Mouse (Mus musculus): ENCODE results near the gene Palb2. TPM values are rescaled to one million over a fixed set of nuclear protein-coding genes. Genes with fewer than 3 reads are reported as not detected.
A peak's percentile ranks its signal among the peaks of the same experiment; 100 is the strongest.

Palb2 gene
- polyA plus RNA-seq, 1 experiment = 0.48 TPM

DNA sequence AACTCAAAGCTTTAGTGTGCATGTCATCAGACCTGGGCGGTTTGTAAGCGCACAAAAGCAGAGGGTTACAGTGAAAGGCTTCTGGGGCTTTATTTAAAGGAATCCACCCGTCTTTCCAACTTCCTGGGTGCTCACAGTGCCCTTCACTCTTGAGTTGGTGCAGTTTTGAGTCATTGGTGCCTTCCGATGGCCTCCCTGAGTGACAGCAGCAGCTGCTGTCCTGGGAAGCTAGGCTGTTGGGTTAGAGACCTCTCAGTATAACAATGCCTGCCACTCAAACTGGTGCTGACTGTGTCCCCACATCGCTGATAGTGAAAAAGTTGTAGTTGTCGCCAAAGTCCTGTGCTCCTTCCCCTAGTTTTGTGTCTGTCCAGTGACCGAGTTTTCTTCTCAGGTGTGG is 34.4 kb upstream of the Palb2 start:
- Histone ChIP-seq H3ac (ENCODE audit: control insufficient read depth, insufficient read length) (no peak overlapping the region), H3K4me2 (ENCODE audit: low read depth) (peak overlapping the region; percentile 38), H3K79me2 (ENCODE audit: control insufficient read depth, insufficient read depth) (peaks cover 5% of the 10 kb centered on the region), H3K27me3 (ENCODE audit: control insufficient read depth, insufficient read depth, insufficient read length) (no peaks in the 10 kb centered on the region), H3K36me3 (ENCODE audit: control insufficient read depth, insufficient read depth) (peaks cover 20% of the 10 kb centered on the region), H3K4me3 (no peak overlapping the region)
- TF ChIP-seq MYOG (IDR thresholded peaks at IDR 0.05; ENCODE audit: control insufficient read depth in 1 of 3, insufficient read depth in 1 of 3, insufficient read length in 2 of 3, low read depth in 2 of 3) (peak in 1 of 3 experiments; percentile 73), REST (IDR thresholded peaks at IDR 0.05; ENCODE audit: insufficient read depth, insufficient read length) (no peak), TCF3 (IDR thresholded peaks at IDR 0.05; ENCODE audit: insufficient read length, low read depth) (peak; percentile 60), CEBPB (IDR thresholded peaks at IDR 0.05; ENCODE audit: insufficient read depth, poor library complexity, severe bottlenecking) (no peak), MYOD1 (IDR thresholded peaks at IDR 0.05; ENCODE audit: control insufficient read depth in 1 of 3, insufficient read length in 2 of 3, low read depth in 2 of 3) (peak; percentile 92 to 100 (median 98)), TCF12 (IDR thresholded peaks at IDR 0.05; ENCODE audit: insufficient read depth, poor library complexity, severe bottlenecking) (peak; percentile 78)

GRCm38 (mm10) chr7:122163766-122164165 is 31.0 kb upstream of the Palb2 start:
- H3K79me2 ChIP-seq (ENCODE audit: control insufficient read depth, insufficient read depth) = peaks cover 31% of the 10 kb centered on the region
- no peaks in the 10 kb centered on the region for H3K27me3 ChIP-seq (ENCODE audit: control insufficient read depth, insufficient read depth, insufficient read length)
- TF ChIP-seq MYOD1 (IDR thresholded peaks at IDR 0.05; ENCODE audit: control insufficient read depth in 1 of 3, insufficient read length in 2 of 3, low read depth in 2 of 3) (peak in 2 of 3 experiments; percentile 60 to 61), SRF (IDR thresholded peaks at IDR 0.05; ENCODE audit: control insufficient read depth, insufficient read length, low read depth) (no peak), TCF3 (IDR thresholded peaks at IDR 0.05; ENCODE audit: insufficient read length, low read depth) (no peak), POLR2AphosphoS2 (IDR thresholded peaks at IDR 0.05; ENCODE audit: insufficient read length, low read depth) (no peak), TCF12 (IDR thresholded peaks at IDR 0.05; ENCODE audit: insufficient read depth, poor library complexity, severe bottlenecking) (no peak), REST (IDR thresholded peaks at IDR 0.05; ENCODE audit: insufficient read depth, insufficient read length) (no peak), USF1 (IDR thresholded peaks at IDR 0.05; ENCODE audit: low read depth) (no peak)
- H3K36me3 ChIP-seq (ENCODE audit: control insufficient read depth, insufficient read depth) = peaks cover 20% of the 10 kb centered on the region
- no peak overlapping the region for H3K4me3 ChIP-seq
- H3ac ChIP-seq (ENCODE audit: control insufficient read depth, insufficient read length) = no peak overlapping the region
- no peak overlapping the region for H3K4me2 ChIP-seq (ENCODE audit: low read depth)

GRCm38 (mm10) chr7:122160037-122160436 is 27.3 kb upstream of the Palb2 start:
- peak overlapping the region; percentile 82 for H3K4me2 ChIP-seq (ENCODE audit: low read depth)
- TF ChIP-seq MAX (IDR thresholded peaks at IDR 0.05; ENCODE audit: low read depth) (no peak), USF1 (IDR thresholded peaks at IDR 0.05; ENCODE audit: low read depth) (no peak), CEBPB (IDR thresholded peaks at IDR 0.05; ENCODE audit: insufficient read depth, poor library complexity, severe bottlenecking) (no peak), E2F4 (IDR thresholded peaks at IDR 0.05; ENCODE audit: insufficient read depth) (no peak), MYOG (IDR thresholded peaks at IDR 0.05; ENCODE audit: control insufficient read depth in 1 of 3, insufficient read depth in 1 of 3, insufficient read length in 2 of 3, low read depth in 2 of 3) (no peak)
- no peaks in the 10 kb centered on the region for H3K27me3 ChIP-seq (ENCODE audit: control insufficient read depth, insufficient read depth, insufficient read length)
- H3K79me2 ChIP-seq (ENCODE audit: control insufficient read depth, insufficient read depth) = peaks cover 33% of the 10 kb centered on the region
- peak overlapping the region; percentile 96 for H3K4me3 ChIP-seq
- peak overlapping the region; percentile 25 for H3ac ChIP-seq (ENCODE audit: control insufficient read depth, insufficient read length)
- H3K36me3 ChIP-seq (ENCODE audit: control insufficient read depth, insufficient read depth) = peaks cover 20% of the 10 kb centered on the region

GRCm38 (mm10) chr7:122158915-122159902 is 26.4 kb upstream of the Palb2 start, which contains the start of gene Plk1:
Plk1 (plus strand) TSS chr7:122159439.
- no peak for TF ChIP-seq TCF12 (IDR thresholded peaks at IDR 0.05; ENCODE audit: insufficient read depth, poor library complexity, severe bottlenecking)
- no peak for TF ChIP-seq TCF3 (IDR thresholded peaks at IDR 0.05; ENCODE audit: insufficient read length, low read depth)
- peak; percentile 66 for TF ChIP-seq POLR2A (IDR thresholded peaks at IDR 0.05; ENCODE audit: insufficient read length, low read depth)
- peak; percentile 99 for TF ChIP-seq E2F4 (IDR thresholded peaks at IDR 0.05; ENCODE audit: insufficient read depth)
- peak; percentile 61 for TF ChIP-seq POLR2AphosphoS2 (IDR thresholded peaks at IDR 0.05; ENCODE audit: insufficient read length, low read depth)

GRCm38 (mm10) chr7:122158488-122158887 is 25.7 kb upstream of the Palb2 start:
- no peaks in the 10 kb centered on the region for H3K27me3 ChIP-seq (ENCODE audit: control insufficient read depth, insufficient read depth, insufficient read length)
- H3K36me3 ChIP-seq (ENCODE audit: control insufficient read depth, insufficient read depth) = peaks cover 12% of the 10 kb centered on the region
- TF ChIP-seq POLR2AphosphoS2 (IDR thresholded peaks at IDR 0.05; ENCODE audit: insufficient read length, low read depth) (no peak), POLR2A (IDR thresholded peaks at IDR 0.05; ENCODE audit: insufficient read length, low read depth) (no peak), MYOG (IDR thresholded peaks at IDR 0.05; ENCODE audit: control insufficient read depth in 1 of 3, insufficient read depth in 1 of 3, insufficient read length in 2 of 3, low read depth in 2 of 3) (no peak), TCF3 (IDR thresholded peaks at IDR 0.05; ENCODE audit: insufficient read length, low read depth) (no peak), USF1 (IDR thresholded peaks at IDR 0.05; ENCODE audit: low read depth) (no peak), MAX (IDR thresholded peaks at IDR 0.05; ENCODE audit: low read depth) (no peak), E2F4 (IDR thresholded peaks at IDR 0.05; ENCODE audit: insufficient read depth) (no peak), REST (IDR thresholded peaks at IDR 0.05; ENCODE audit: insufficient read depth, insufficient read length) (no peak), MYOD1 (IDR thresholded peaks at IDR 0.05; ENCODE audit: control insufficient read depth in 1 of 3, insufficient read length in 2 of 3, low read depth in 2 of 3) (no peak), SRF (IDR thresholded peaks at IDR 0.05; ENCODE audit: control insufficient read depth, insufficient read length, low read depth) (no peak), CEBPB (IDR thresholded peaks at IDR 0.05; ENCODE audit: insufficient read depth, poor library complexity, severe bottlenecking) (no peak), TCF12 (IDR thresholded peaks at IDR 0.05; ENCODE audit: insufficient read depth, poor library complexity, severe bottlenecking) (no peak)
- peaks cover 33% of the 10 kb centered on the region for H3K79me2 ChIP-seq (ENCODE audit: control insufficient read depth, insufficient read depth)
- H3ac ChIP-seq (ENCODE audit: control insufficient read depth, insufficient read length) = peak overlapping the region; percentile 25
- H3K4me2 ChIP-seq (ENCODE audit: low read depth) = peak overlapping the region; percentile 84
- H3K4me3 ChIP-seq = peak overlapping the region; percentile 96

More at GRCm38 (mm10) chr7:122158915-122159902, 26.4 kb upstream of the Palb2 start, which contains the start of gene Plk1:
- H3K79me2 ChIP-seq (ENCODE audit: control insufficient read depth, insufficient read depth) = peaks cover 33% of the 10 kb centered on the region
- peak within 1 kb of the TSS; percentile 25 for H3ac ChIP-seq (ENCODE audit: control insufficient read depth, insufficient read length)
- peak within 1 kb of the TSS; percentile 84 for H3K4me2 ChIP-seq (ENCODE audit: low read depth)
- no peaks in the 10 kb centered on the region for H3K27me3 ChIP-seq (ENCODE audit: control insufficient read depth, insufficient read depth, insufficient read length)
- peaks cover 12% of the 10 kb centered on the region for H3K36me3 ChIP-seq (ENCODE audit: control insufficient read depth, insufficient read depth)
- H3K4me3 ChIP-seq = peak within 1 kb of the TSS; percentile 96

All from myocyte (in vitro differentiated cells).